Mouse (Mus musculus): Measurements from ENCODE around the gene Mybl2.

GRCm38 (mm10) chr2:163031757-163032156 lies 22.7 kb upstream of the Mybl2 start:
- TF ChIP-seq CHD2 (IDR thresholded peaks at IDR 0.05; ENCODE audit: low read depth, low read length) = 0 out of 2 replicates have a peak, but pooled peaks have one; percentile 33
- TF ChIP-seq MAFK (IDR thresholded peaks at IDR 0.05; ENCODE audit: insufficient read depth, low read depth, low read length) = 0 out of 2 replicates have a peak, but pooled peaks have one; percentile 5
- no peak for TF ChIP-seq ZNF384 (IDR thresholded peaks at IDR 0.05; ENCODE audit: low read depth, low read length)

All from ES-E14 (cell line).